ENCODE assay signal across 8 mouse cellular contexts in the genomic region with DNA sequence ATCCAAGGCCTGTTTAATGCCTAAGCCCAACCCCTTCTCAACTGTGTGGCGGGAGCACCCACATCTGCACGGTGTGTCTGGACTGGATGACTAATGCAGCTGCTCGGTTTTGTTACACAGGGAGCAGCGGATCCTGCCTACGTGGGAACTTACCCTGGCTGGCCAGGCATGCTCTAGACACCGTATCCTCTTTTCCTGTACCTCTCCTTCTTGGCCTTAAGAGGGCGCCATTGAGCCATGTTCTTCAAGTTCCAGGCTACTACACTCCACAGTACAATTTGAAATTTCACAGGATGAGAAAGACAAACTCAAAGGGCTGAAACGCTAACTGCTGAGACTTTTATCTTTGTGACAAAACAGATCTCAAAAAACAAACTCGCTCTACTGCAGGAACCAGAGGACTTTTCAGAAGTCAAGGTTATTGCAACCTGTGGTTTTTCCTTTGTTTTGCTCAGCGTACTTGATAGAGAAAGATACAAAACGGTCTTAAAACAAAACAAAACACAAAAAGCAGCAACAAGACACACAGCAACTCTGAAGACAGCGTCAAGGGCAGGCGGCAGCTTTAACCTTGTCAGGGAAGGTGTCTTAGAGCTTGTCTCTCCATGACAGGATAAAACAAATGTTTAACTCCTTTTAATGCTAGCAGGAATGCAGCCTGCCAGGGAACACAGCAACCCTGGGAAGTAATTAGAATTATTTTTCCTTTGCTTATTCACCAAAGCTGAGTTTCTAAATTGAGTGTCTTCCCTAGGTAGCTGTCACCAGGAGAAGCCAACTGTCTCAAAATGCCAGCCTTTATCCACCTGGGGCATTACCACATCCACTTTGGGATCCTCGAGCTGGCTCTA. TPM values are rescaled to one million over a fixed set of nuclear protein-coding genes. Genes with fewer than 3 reads are reported as not detected.
DNase-seq lines count a peak whose midpoint lies in the region; ATAC-seq lines count a peak whose summit lies in the region.

No protein-coding gene starts in this region.

- H3K4me2 ChIP-seq in hindbrain, embryonic 16.5 days (ENCODE audit: low read length), result peak overlapping the region; percentile 14; the same call in 1 of the 2 replicates

- peak; percentile 88 for ATAC-seq in common myeloid progenitor, adult 5-6 weeks (replicated peaks; ENCODE audit: low read depth, poor library complexity, severe bottlenecking)
- peak; percentile 87 for ATAC-seq in hindbrain, embryonic 16.5 days

- no peaks in the 10 kb centered on the region for H3K9me3 ChIP-seq in hindbrain, embryonic 16.5 days (ENCODE audit: control insufficient read depth, low read length)

- H3K9ac ChIP-seq in hindbrain, embryonic 16.5 days (ENCODE audit: low read depth, low read length), result no peak overlapping the region

- no peak overlapping the region for H3K27ac ChIP-seq in hindbrain, embryonic 16.5 days (ENCODE audit: low read depth, low read length)

- 7% methylated on average over 14 of the region's 14 CpGs for WGBS in hindbrain, embryonic 16.5 days

- no peak overlapping the region for H3K4me3 ChIP-seq in hindbrain, embryonic 16.5 days (ENCODE audit: low read length)

- peaks cover 6% of the 10 kb centered on the region; the same call in 1 of the 2 replicates for H3K27me3 ChIP-seq in hindbrain, embryonic 16.5 days (replicated peaks; ENCODE audit: control insufficient read depth, insufficient read depth, low read length)

- peak; percentile 92 for DNase-seq in adipocyte (ENCODE audit: low spot score)
- DNase-seq in gastrocnemius, adult 18-20 months (ENCODE audit: low spot score), result peak; percentile 79
- peak; percentile 32 for DNase-seq in layer of hippocampus, postnatal 36 days
- DNase-seq in lung, postnatal 14 days, result peak; percentile 76
- DNase-seq in retina, adult 2 months (ENCODE audit: low read depth, low spot score), result peak; percentile 41
- DNase-seq in urinary bladder, postnatal 14 days (ENCODE audit: low spot score), result peak; percentile 65

- H3K4me1 ChIP-seq in hindbrain, embryonic 16.5 days (ENCODE audit: control insufficient read depth, insufficient read depth, low read depth, low read length), result peaks cover 6% of the 10 kb centered on the region

- no peaks in the 10 kb centered on the region for H3K36me3 ChIP-seq in hindbrain, embryonic 16.5 days (ENCODE audit: control insufficient read depth, insufficient read depth, low read length)

RNA-seq across cellular contexts. Expression of gene Ets1, which starts 44.1 kb away (rescaled TPM):
- total RNA-seq in common myeloid progenitor, adult 5-6 weeks (2017), result 6.4 and 8.4 TPM in 2 replicates
- 10 to 100 TPM in 1 of 2 experiments, 1 to 10 TPM in 1; 6.8 to 15.2 TPM for total RNA-seq in gastrocnemius, adult 18-20 months (2021)
- polyA plus RNA-seq in hindbrain, embryonic 16.5 days (2015; fragmentation: Nextera tagmentation; extraction: Ambion mirVana), result 15.6 and 22.5 TPM in 2 replicates
- total RNA-seq in layer of hippocampus, postnatal 36 days (2021), result 10 to 100 TPM; 10.6 to 11.3 TPM

RNA-seq across cellular contexts. Expression of gene Fli1, which starts 49.3 kb away (rescaled TPM):
- 88.2 and 91.2 TPM in 2 replicates for total RNA-seq in common myeloid progenitor, adult 5-6 weeks (2017)
- total RNA-seq in gastrocnemius, adult 18-20 months (2021), result 1 to 10 TPM; 5.3 to 7.2 TPM
- polyA plus RNA-seq in hindbrain, embryonic 16.5 days (2015; fragmentation: Nextera tagmentation; extraction: Ambion mirVana), result 6.4 and 8.4 TPM in 2 replicates
- 1 to 10 TPM; 5.4 to 6.3 TPM for total RNA-seq in layer of hippocampus, postnatal 36 days (2021)

Comparison
In these comparisons a context has a peak if more than half of its experiments do, and no peak if none do; other contexts are left out.
1. DNase-seq: peak in every context shown above with its lines; median percentile 92 in adipocyte; 79 in gastrocnemius, adult 18-20 months; 76 in lung, postnatal 14 days; 65 in urinary bladder, postnatal 14 days; 41 in retina, adult 2 months; 32 in layer of hippocampus, postnatal 36 days.
2. RNA of gene Fli1, which starts 49.3 kb away (total RNA-seq): 88.2 to 91.2 TPM in common myeloid progenitor, adult 5-6 weeks; 5.3 to 7.2 TPM in gastrocnemius, adult 18-20 months and 5.4 to 6.3 TPM in layer of hippocampus, postnatal 36 days; every median in the first group is over 10 times any median in the second.